Mouse (Mus musculus) embryonic fibroblast, embryonic 13.5 days (primary cell): ENCODE data around the gene Mospd3.

Experiments
- CTCF ChIP-seq: IDR thresholded peaks from 2 replicates; pipeline ENCODE4 v1.5.1; 2011; ENCODE audit warnings: mild to moderate bottlenecking, control low read depth, low read length, moderate library complexity, borderline replicate concordance; ENCODE audit not compliant: insufficient read depth
- POLR2A ChIP-seq: IDR thresholded peaks from 2 replicates; pipeline ENCODE4 v1.6.1; 2011; ENCODE audit warnings: low read depth, mild to moderate bottlenecking, control low read depth, low read length, moderate library complexity

GRCm38 (mm10) chr5:137630602-137631001, 29.7 kb upstream of the Mospd3 start:
- TF ChIP-seq CTCF (no peak), POLR2A (no peak)
